Mouse (Mus musculus) Patski (cell line): ENCODE data around the gene Calu. TPM values are rescaled to one million over a fixed set of nuclear protein-coding genes. Genes with fewer than 3 reads are reported as not detected.

ENCODE experiments used
- ATAC-seq: fragments of 100-300 bp; one replicate; pipeline ENCODE4 v1.8.0; 2021
- CTCF ChIA-PET: fragments of 350-600 bp; sonication (Branson Sonifier 250); formaldehyde crosslinking; loops from one replicate; lab custom pipeline; 2022; ENCODE audit warnings: inconsistent platforms; lab: Charles Lee
- POLR2A ChIA-PET: fragments of 350-600 bp; sonication (Branson Sonifier 250); formaldehyde crosslinking; loops from one replicate; lab custom pipeline; 2022; ENCODE audit warnings: antibody characterized with exemption, inconsistent platforms; lab: Charles Lee
- DNase-seq: peaks from one replicate; pipeline ENCODE4 v3.0.0-alpha.2; 2011; ENCODE audit warnings: low read depth, low spot score
- H3K27me3 ChIP-seq: fragments of 371-371 bp; one replicate; pipeline ENCODE4 v1.5.1; 2021
- CTCF ChIP-seq: fragments of 100-300 bp; IDR thresholded peaks from one replicate; pipeline ENCODE4 v1.5.1; 2021
- in situ Hi-C: fragments of 300-500 bp; cut with MboI; formaldehyde crosslinking; loops from 3 replicates; pipeline ENCODE4 v1.11.1; 2018; ENCODE audit warnings: low pct_unique_long_range_greater_than_20kb, mixed read lengths
- polyA plus RNA-seq: library from polyadenylated mRNA; unstranded; gene quantifications from one replicate; pipeline ENCODE4 v1.2.3, GENCODE M21; 2021

The Calu gene
- polyA plus RNA-seq = 448 TPM

DNA sequence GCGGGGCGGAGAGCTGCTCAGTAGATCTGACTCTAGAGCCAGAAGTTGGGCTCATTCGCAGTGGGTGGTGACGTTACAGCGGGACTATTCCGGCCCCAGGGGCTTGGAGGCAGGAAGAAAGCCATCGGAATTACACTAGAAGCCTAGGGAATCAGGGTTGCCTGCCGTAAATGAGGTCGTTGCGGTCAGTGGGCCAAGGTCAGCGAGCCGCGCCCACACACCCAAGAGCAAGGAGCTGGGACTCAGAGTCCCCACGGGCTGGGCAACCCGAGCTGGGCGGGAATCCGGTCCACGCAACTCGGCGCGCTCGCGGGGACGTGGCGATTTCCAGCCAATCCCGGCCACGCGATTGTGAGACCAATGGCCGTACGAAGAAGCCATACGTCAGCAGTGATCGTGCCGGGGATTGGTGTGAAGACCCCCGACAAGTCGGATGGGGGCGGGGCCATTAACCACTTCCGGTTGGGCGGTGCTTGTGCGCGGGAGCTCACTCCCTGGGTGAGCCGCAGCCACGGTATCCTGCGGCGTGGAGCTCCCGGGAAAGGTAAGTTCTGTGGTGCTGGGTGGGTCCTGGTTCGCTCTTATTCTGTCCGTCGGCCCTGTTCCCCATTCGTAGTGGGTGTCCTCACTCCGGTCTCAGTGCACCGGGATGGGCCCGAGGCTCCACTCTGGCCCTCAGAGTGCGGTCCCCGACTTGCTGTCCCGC lies at the start of gene Calu:
Gene Calu, plus strand, starts transcription at position 405 of the 706 bp plus-strand sequence.
- ChIA-PET CTCF (interaction anchor here (0.9 to 3.5 kb wide), 4 partner anchors 12 to 30 kb away, joined by 3 to 16 read pairs (median 4); no protein-coding TSS in a partner anchor), POLR2A (interaction anchor here (0.5 to 2.0 kb wide), 6 partner anchors 11 to 92 kb away, joined by 3 to 6 read pairs (median 4); no protein-coding TSS in a partner anchor)
- in situ Hi-C loops = no loop called here
- DNase-seq (peak; percentile 86), ATAC-seq (peak; percentile 91)
- peaks cover 17% of the 10 kb centered on the region for H3K27me3 ChIP-seq
- no peak for TF ChIP-seq CTCF

DNA sequence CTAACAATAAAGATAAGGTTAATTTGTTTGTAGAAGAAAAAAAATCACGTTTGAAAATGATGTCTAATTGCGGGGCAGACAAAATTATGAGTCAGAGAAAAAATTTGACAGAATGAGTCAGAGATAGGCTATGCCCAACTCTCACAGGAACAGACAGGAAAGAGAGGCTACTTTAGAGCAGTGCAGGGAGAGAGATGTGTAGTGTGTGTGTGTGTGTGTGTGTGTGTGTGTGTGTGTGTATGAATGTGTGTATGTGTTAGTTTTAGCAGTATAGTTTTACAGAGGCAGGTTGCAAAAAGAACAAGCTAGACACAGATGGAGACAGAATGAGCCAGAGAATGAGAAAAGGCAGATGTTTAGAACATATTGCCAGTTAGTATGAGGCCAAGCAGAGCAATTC lies 48.8 kb upstream of the Calu start:
- ATAC-seq (no peak), DNase-seq (no peak)
- CTCF ChIA-PET = no interaction called here
- no peak for TF ChIP-seq CTCF
- in situ Hi-C loops = no loop called here
- no peaks in the 10 kb centered on the region for H3K27me3 ChIP-seq
- POLR2A ChIA-PET = interaction anchor here (0.7 to 2.0 kb wide), 2 partner anchors 49 to 504 kb away, joined by 3 to 5 read pairs; partner anchors contain the start of gene Calu

DNA sequence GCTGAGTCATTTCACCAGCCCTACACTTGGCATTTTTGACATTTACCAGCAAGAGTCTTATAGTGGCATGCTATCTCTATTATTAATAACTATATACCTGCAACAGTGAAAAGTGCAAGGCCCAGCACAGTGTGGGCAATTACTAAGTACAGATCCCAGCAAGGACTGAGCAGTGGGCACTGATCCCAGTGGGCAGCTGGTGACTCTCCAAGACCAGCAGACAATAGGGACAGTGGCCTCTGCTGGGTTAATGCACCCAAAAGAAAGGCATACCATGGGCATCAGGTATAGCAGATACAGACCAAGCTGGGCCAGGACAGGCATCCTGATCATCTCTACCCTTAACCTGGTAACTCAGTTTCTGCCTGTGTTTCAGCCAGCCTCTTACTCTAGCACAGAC lies 44.6 kb upstream of the Calu start:
- no peak for TF ChIP-seq CTCF
- no peaks in the 10 kb centered on the region for H3K27me3 ChIP-seq
- POLR2A ChIA-PET = no interaction called here
- in situ Hi-C loops = no loop called here
- no peak for DNase-seq
- ATAC-seq = no peak
- CTCF ChIA-PET = interaction anchor here (1.1 to 1.2 kb wide), 2 partner anchors 11 to 48 kb away, joined by 3 read pairs; no protein-coding TSS in a partner anchor

DNA sequence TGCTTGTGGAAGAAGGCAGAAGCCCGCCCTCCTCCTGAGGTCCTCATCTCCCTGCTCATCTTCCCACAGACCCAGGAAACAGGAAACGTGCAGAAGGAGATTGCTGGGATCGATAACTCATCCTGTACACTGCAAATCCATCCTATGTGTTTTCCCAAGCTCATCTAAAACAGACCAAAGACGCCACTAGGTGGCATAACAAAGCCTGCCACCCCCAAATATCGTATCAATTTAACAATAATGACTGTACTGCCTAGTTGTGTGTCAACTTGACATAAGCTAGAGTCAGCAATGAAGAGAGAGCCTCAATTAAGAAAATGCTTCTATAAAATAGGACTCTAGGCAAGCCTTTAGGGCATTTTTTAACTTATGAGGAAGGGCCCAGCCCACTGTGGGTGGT lies 44.1 kb upstream of the Calu start:
- DNase-seq = no peak
- in situ Hi-C loops = no loop called here
- ChIA-PET POLR2A (no interaction called here), CTCF (interaction anchor here (1.1 to 1.2 kb wide), 2 partner anchors 11 to 47 kb away, joined by 3 read pairs; no protein-coding TSS in a partner anchor)
- TF ChIP-seq CTCF = peak; percentile 38
- no peaks in the 10 kb centered on the region for H3K27me3 ChIP-seq
- ATAC-seq = no peak

DNA sequence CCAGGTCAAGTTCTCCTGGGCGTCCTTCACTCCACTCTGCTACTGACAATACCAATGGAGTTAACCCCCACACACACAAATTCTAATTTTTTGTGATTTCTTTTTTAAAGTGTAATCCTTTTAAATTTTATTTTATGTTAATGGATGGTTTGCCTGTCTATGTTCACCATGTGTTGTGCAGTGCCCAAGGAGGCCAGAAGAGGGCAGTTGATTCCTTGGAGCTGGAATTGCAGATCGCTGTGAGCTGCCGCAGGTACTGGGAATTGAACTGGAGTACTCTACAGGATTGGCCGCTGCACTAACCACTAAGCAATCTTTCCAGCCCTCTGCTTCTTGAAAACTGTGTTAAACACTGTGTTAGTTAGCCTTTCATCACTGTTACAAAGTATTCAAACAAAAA lies 42.4 kb upstream of the Calu start:
- ATAC-seq (no peak), DNase-seq (no peak)
- ChIA-PET CTCF (interaction anchor here (1.8 kb wide), 1 partner anchor 23 kb away, joined by 3 read pairs; no protein-coding TSS in a partner anchor), POLR2A (no interaction called here)
- peak; percentile 53 for TF ChIP-seq CTCF
- in situ Hi-C loops = no loop called here
- H3K27me3 ChIP-seq = no peaks in the 10 kb centered on the region

DNA sequence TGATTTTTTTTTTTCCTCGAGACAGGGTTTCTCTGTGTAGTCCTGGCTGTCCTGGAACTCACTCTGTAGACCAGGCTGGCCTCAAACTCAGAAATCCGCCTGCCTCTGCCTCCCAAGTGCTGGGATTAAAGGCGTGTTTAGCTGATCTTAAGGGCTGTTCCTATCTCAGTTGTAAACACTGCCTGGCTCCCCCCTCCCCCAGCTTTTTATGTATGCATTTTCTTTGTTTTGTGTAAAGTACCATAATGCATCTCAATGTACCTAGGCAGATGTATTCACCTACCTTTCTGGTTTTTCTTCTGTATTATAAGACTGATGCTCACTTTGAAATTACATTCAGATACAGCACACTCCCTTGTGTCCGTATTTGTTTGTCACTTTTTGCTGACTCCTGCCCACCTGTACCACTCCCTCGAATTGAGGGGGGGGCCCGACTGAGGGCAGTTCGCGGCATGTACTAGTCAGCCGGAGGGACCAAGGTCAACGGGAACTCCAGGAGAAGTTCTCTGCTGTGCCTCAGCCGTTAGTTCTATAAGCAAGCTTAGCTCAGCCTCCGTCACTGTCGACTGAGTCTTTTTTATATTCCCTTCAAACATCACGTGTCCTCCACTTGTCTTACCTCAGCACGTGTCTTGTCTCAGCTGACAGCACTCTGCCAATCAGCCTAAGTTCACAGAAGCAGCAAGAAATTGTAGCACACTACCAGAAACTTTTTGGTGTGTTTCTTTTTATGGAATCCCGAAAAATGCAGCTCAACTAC lies 38.8 kb upstream of the Calu start:
- ATAC-seq = no peak
- no peaks in the 10 kb centered on the region for H3K27me3 ChIP-seq
- in situ Hi-C loops = no loop called here
- ChIA-PET CTCF (no interaction called here), POLR2A (no interaction called here)
- DNase-seq = no peak
- no peak for TF ChIP-seq CTCF

DNA sequence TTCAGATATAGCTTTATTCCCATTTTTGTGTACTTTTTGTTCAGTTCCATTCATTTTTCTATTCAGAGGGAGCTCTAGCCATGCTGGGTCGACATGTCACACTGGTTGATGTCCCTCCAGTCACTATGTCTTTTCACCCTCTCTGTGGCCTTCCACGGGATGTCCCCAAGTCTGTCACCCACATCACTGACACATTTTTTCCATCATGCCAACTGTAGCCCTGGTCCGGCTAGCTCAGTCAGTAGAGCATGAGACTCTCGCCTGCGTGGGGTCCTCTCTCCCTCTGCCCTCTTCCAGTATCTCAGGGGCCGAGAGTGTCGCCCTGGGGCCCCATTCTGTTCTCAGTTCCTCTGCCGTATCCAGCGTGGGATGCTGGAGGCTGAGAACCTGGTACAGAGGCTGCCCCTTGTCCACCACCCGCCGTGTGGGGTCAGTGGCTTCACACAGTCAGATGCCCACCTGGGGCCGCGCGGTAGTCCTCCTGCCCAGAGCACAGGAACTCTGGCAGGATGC lies 34.1 kb upstream of the Calu start:
- ChIA-PET CTCF (no interaction called here), POLR2A (no interaction called here)
- ATAC-seq = no peak
- H3K27me3 ChIP-seq = no peaks in the 10 kb centered on the region
- no peak for TF ChIP-seq CTCF
- in situ Hi-C loops = no loop called here
- no peak for DNase-seq

DNA sequence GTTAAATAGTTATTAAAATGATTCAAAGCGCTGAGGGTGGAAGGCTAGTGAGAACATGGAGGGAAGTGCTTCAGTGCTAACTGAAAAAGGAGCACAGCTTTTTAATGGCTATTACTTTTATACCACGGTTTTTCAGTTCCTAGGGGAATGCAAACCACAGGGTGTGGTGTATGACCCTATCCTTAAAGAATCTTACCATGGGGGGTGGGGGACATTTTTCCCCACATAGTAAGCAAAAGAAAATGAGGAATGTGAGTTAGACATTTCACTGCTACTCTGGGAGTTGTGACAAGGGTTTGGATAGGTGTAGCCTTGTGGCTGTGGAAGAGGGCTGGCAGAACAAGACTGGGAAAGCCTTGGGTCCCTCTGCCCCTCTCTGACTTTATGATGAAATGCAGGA lies 30.6 kb upstream of the Calu start:
- TF ChIP-seq CTCF = no peak
- in situ Hi-C loops = no loop called here
- H3K27me3 ChIP-seq = no peaks in the 10 kb centered on the region
- DNase-seq (no peak), ATAC-seq (peak; percentile 16)
- CTCF ChIA-PET = interaction anchor here (0.8 kb wide), 1 partner anchor 30 kb away, joined by 3 read pairs; no protein-coding TSS in a partner anchor
- POLR2A ChIA-PET = no interaction called here

DNA sequence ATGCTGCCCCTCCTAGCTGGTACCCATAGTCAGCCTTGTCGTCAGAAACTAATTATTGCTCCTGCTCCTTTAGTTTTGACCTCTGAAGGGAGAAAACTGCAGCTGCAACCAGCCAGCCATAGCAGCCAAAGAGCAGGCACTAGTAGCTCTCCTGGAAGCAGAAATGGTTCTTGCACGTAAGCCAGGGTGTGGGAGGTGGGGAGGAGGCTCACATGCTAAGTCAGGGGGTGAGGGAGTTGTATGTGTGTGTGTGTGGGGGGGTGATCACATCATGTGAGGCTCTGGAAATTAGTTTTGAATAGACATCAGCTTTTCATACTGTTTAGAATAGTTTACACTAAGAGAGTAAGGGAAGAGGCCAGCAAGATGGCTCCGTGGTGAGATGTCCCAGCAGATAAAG lies 29.9 kb upstream of the Calu start:
- in situ Hi-C loops = no loop called here
- no peaks in the 10 kb centered on the region for H3K27me3 ChIP-seq
- TF ChIP-seq CTCF = no peak
- ATAC-seq = no peak
- ChIA-PET POLR2A (interaction anchor here (0.7 kb wide), 1 partner anchor 10 kb away, joined by 3 read pairs; no protein-coding TSS in a partner anchor), CTCF (interaction anchor here (0.8 kb wide), 1 partner anchor 29 kb away, joined by 3 read pairs; no protein-coding TSS in a partner anchor)
- no peak for DNase-seq

DNA sequence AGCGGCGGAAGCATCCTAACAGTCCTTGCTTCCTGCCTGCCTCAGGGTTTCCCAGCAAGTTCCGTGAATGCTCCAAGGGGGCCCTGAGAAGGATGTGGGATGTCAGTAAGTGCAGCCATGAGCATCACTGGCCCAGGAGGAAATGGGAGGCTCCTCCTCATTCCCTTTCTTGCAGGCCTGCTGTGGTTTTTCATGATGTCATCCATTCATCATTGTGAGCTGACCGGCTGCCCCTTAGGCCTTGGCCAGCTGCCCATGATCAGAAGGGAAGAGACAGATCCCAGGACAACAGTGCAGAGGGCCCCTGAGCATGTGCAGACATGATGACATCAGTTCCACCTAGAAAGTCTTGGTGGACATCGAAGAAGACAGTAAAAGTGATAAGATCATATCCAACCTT lies 29.0 kb upstream of the Calu start, which contains the start of gene Fam71f1:
Gene Fam71f1, plus strand, starts transcription at position 262 of the 400 bp plus-strand sequence.
- DNase-seq (peak; percentile 75), ATAC-seq (peak; percentile 61)
- in situ Hi-C loops = no loop called here
- ChIA-PET CTCF (no interaction called here), POLR2A (no interaction called here)
- no peak for TF ChIP-seq CTCF
- no peaks in the 10 kb centered on the region for H3K27me3 ChIP-seq
